9 mouse cellular contexts compared by ENCODE assay signal in genomic region chr19:21943407-21943806, GRCm38 (mm10).
A peak's percentile ranks its signal among the peaks of the same experiment; 100 is the strongest.
DNase-seq lines count a peak whose midpoint lies in the region; TF ChIP-seq lines count a peak whose summit lies in the region.
"Had no signal": no experiment of that assay in that cellular context is flagged by ENCODE, and none has a peak within 500 bp of the region (broad histone marks: within the 10 kb centered on the region; RNA-seq: fewer than 3 reads in every experiment).

No protein-coding gene starts in this region.

- no peak for TF ChIP-seq POLR2A in embryonic fibroblast, embryonic 13.5 days (IDR thresholded peaks at IDR 0.05; ENCODE audit: low read depth, low read length)

- DNase-seq in embryo, embryonic 10 days (ENCODE audit: low spot score), result peak; percentile 20
- DNase-seq in embryo, embryonic 10.5 days (ENCODE audit: low spot score), result no peak
- DNase-seq in A20 (ENCODE audit: low read depth, low spot score), result peak; percentile 23
- peak; percentile 63 for DNase-seq in kidney, postnatal 10 days
- no peak for DNase-seq in thymus, postnatal 25 days
- DNase-seq in left cerebral cortex, adult 11 months (ENCODE audit: low spot score), result no peak
- no peak for DNase-seq in cerebellum, postnatal 4 days (ENCODE audit: low spot score in 2 of 2)

- H3K4me3 ChIP-seq in embryonic fibroblast, embryonic 13.5 days (ENCODE audit: insufficient read depth, low read length), result no peak overlapping the region
- H3K4me3 ChIP-seq: lung, embryonic 15.5 days had no signal

- 0 out of 2 replicates have a peak, but pooled peaks have one; percentile 34 for TF ChIP-seq CTCF in embryonic fibroblast, embryonic 13.5 days (IDR thresholded peaks at IDR 0.05; ENCODE audit: borderline replicate concordance, insufficient read depth, low read length)

- H3K4me1 ChIP-seq in embryonic fibroblast, embryonic 13.5 days (ENCODE audit: control insufficient read depth, insufficient read depth, low read length), result no peaks in the 10 kb centered on the region; the same call in 1 of the 2 replicates
- H3K4me1 ChIP-seq: lung, embryonic 15.5 days had no signal

- H3K27ac ChIP-seq in embryonic fibroblast, embryonic 13.5 days (ENCODE audit: insufficient read depth, low read length), result no peak overlapping the region

Comparison
In these comparisons a context has a peak if more than half of its experiments do, and no peak if none do; other contexts are left out.
1. DNase-seq: peak in embryo, embryonic 10 days (single experiment), A20 (single experiment) and kidney, postnatal 10 days (single experiment); none in embryo, embryonic 10.5 days (single experiment), thymus, postnatal 25 days (single experiment), left cerebral cortex, adult 11 months (single experiment) and cerebellum, postnatal 4 days (0 of 2).